Mouse (Mus musculus): ENCODE results near the gene B4galt1. TPM values are rescaled to one million over a fixed set of nuclear protein-coding genes. Genes with fewer than 3 reads are reported as not detected.

The B4galt1 gene
- polyA plus RNA-seq, 1 experiment from 2014 or later: 68.3 TPM

DNA sequence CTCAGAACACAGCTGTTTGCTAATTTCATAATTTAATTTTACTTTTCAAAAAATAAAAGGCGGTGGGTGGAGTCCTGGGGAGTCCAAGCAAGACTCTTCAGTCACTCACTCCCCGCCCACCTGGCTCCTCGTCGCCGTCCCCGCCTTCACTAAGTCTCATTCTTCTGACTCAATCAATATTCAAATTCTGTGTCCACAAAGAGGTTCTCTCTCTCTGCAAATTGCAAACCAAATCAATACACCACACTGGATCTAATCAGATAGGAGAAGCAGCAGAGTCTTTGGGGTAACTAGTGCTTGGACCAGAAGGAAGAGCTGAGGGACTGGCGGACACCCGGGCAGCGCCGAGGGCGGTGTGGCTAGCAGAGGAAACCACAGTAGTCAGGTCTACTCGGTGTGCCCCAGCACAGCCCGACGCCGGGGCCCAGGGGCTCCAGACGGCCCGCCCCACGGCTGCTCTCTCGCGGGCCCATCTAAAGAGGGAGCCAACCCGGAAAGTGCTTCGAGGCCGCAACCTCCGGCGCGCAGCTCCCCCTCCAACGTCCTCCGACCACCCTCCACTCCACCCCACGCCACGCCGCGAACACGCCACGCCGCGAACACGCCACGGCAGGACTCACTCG is 96.5 kb downstream of the B4galt1 start:
- under 1% methylated on average over 25 of the region's 39 CpGs for WGBS
- H3K4me2 ChIP-seq (ENCODE audit: low read depth, low read length): peak overlapping the region; percentile 77
- peaks cover 38% of the 10 kb centered on the region for H3K36me3 ChIP-seq (ENCODE audit: control insufficient read depth, insufficient read depth, low read length)
- DNase-seq (ENCODE audit: low spot score) (no peak), ATAC-seq (ENCODE audit: low read depth) (peak; percentile 84)
- no peaks in the 10 kb centered on the region; the same call in 1 of the 2 replicates for H3K27me3 ChIP-seq (replicated peaks; ENCODE audit: control insufficient read depth, insufficient read depth, low read length)
- peak overlapping the region; percentile 97 for H3K9ac ChIP-seq (ENCODE audit: low read depth, low read length)
- 0 out of 2 replicates have a peak, but pooled peaks cover 3% of the 10 kb centered on the region for H3K4me1 ChIP-seq (ENCODE audit: control insufficient read depth, insufficient read depth, low read length)
- no peaks in the 10 kb centered on the region for H3K9me3 ChIP-seq (ENCODE audit: control insufficient read depth, low read length)
- no peak overlapping the region; the same call in 1 of the 2 replicates for H3K27ac ChIP-seq (replicated peaks; ENCODE audit: low read depth, low read length)
- peak overlapping the region; percentile 97 for H3K4me3 ChIP-seq (ENCODE audit: low read depth, low read length)

Small RNAs within 50 kb of the gene (microRNA-seq; reads per million reads assigned to microRNA genes)
- gene Gm24112 (ENCODE audit: borderline number of aligned reads) (not detected), gene Gm25931 (ENCODE audit: borderline number of aligned reads) (not detected), gene Mir5123 (ENCODE audit: borderline number of aligned reads) (not detected)

Other genes starting within 250 kb of the B4galt1 start
- 26.2 and 28.5 TPM in 2 replicates for gene Aptx, start 150.8 kb downstream of the B4galt1 start, polyA plus RNA-seq (2014; fragmentation: Nextera tagmentation; extraction: Ambion mirVana)
- 379 and 406 TPM in 2 replicates for gene Dnaja1, start 131.9 kb downstream of the B4galt1 start, polyA plus RNA-seq (2014; fragmentation: Nextera tagmentation; extraction: Ambion mirVana)
- 126 and 136 TPM in 2 replicates for gene Smu1, start 96.1 kb downstream of the B4galt1 start, polyA plus RNA-seq (2014; fragmentation: Nextera tagmentation; extraction: Ambion mirVana)
- 0.84 TPM in 1 of 2 replicates, not detected in the other for gene Spink4, start 66.0 kb upstream of the B4galt1 start, polyA plus RNA-seq (2014; fragmentation: Nextera tagmentation; extraction: Ambion mirVana)
- 232 and 240 TPM in 2 replicates for gene Bag1, start 94.3 kb upstream of the B4galt1 start, polyA plus RNA-seq (2014; fragmentation: Nextera tagmentation; extraction: Ambion mirVana)
- 103 TPM in 2 replicates for gene Chmp5, start 94.4 kb upstream of the B4galt1 start, polyA plus RNA-seq (2014; fragmentation: Nextera tagmentation; extraction: Ambion mirVana)
- 78.4 and 85.0 TPM in 2 replicates for gene Nfx1, start 116.9 kb upstream of the B4galt1 start, polyA plus RNA-seq (2014; fragmentation: Nextera tagmentation; extraction: Ambion mirVana)
- 0.18 and 0.74 TPM in 2 replicates for gene Aqp7, start 194.1 kb upstream of the B4galt1 start, polyA plus RNA-seq (2014; fragmentation: Nextera tagmentation; extraction: Ambion mirVana)
- gene Aqp3, start 244.2 kb upstream of the B4galt1 start, polyA plus RNA-seq (2014; fragmentation: Nextera tagmentation; extraction: Ambion mirVana): 18.4 and 20.4 TPM in 2 replicates